Mouse (Mus musculus) E14TG2a.4 (cell line): Measurements from ENCODE around the gene Gpr137.
A peak's percentile ranks its signal among the peaks of the same experiment; 100 is the strongest.

Source experiments
- H3K27me3 ChIP-seq: 2 replicates; pipeline ENCODE4 v1.6.1; 2014; ENCODE audit warnings: low read length, control low read depth; ENCODE audit not compliant: insufficient read depth
- H3K36me3 ChIP-seq: 2 replicates; pipeline ENCODE4 v1.6.1; 2014; ENCODE audit warnings: low read length, control low read depth; ENCODE audit not compliant: insufficient read depth
- H3K4me1 ChIP-seq: replicated peaks from 2 replicates; pipeline ENCODE4 v1.6.1; 2014; ENCODE audit warnings: low read depth, low read length, control low read depth
- H3K4me3 ChIP-seq: replicated peaks from 2 replicates; pipeline ENCODE4 v1.5.1; 2014; ENCODE audit warnings: mild to moderate bottlenecking, low read length
- H3K9me3 ChIP-seq: 2 replicates; pipeline ENCODE4 v1.6.1; 2014; ENCODE audit warnings: low read length, control low read depth
- CTCF ChIP-seq: conservative IDR thresholded peaks from 2 replicates; pipeline ENCODE4 v1.5.1; 2014; ENCODE audit warnings: low read length
- NANOG ChIP-seq: IDR thresholded peaks from 2 replicates; pipeline ENCODE4 v1.6.1; 2014; ENCODE audit warnings: borderline replicate concordance, low read length, mixed read lengths
- POU5F1 ChIP-seq: IDR thresholded peaks from 2 replicates; pipeline ENCODE4 v1.6.1; 2014; ENCODE audit warnings: low read length, borderline replicate concordance

The Gpr137 gene

DNA sequence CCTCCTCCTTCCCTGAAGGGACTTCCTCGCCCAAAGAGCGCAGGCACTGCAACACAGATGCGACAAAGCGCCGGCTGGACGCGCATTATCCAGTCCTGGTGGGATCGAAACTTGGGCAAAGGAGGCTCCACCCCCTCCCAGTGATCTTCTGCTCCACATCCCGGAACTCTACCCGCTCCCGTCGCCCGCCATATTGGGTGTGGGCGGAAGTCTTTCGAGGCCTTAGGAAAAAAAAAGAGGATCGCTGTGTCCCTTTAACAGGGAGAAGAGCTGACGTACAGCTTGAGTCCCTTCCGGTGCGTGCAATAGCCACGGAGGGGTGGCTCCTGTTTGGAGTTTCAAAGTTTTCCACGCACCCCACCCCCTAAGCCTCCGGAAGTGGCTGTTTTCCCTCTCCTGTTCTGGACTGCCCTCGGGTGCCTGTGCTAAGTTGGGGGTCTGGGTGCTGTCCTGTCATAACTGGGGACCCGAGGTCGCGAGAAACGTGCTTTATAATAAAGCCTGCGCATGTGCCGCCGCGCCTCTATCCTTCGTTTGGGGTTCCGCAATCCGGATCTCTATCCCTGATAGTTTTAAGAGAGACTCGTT lies 9.2 kb upstream of the Gpr137 start:
- Histone ChIP-seq H3K4me3 (peak overlapping the region; percentile 88), H3K36me3 (peaks cover 49% of the 10 kb centered on the region), H3K9me3 (no peaks in the 10 kb centered on the region), H3K27me3 (no peaks in the 10 kb centered on the region), H3K4me1 (peaks cover 85% of the 10 kb centered on the region)
- no peak for TF ChIP-seq CTCF
- TF ChIP-seq POU5F1: no peak
- TF ChIP-seq NANOG: no peak

DNA sequence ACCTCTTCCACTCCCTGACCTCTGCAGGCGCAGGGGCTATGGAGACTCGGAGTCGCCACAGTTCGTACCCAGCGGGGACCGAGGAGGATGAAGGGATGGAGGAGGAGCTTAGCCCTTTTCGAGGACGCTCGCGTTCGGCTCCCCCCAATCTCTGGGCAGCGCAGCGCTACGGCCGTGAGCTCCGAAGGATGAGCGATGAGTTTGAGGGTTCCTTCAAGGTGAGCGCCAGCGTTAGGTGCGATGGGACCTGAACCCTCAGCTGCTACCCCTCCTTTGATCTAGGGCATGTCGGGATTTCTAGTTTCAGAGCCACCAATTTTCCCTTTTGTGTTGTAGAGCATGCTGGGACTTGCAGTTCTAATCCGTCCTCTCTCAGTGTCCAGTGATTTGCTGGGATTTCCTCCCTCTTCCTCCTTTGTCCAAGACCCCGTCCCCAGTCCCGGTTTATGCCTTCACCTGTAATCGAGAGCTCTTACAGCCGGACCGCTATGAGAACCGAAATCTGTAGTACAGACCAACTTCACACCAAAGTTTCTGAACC lies 8.4 kb upstream of the Gpr137 start:
- no peaks in the 10 kb centered on the region for H3K27me3 ChIP-seq
- TF ChIP-seq POU5F1: no peak
- no peak for TF ChIP-seq CTCF
- TF ChIP-seq NANOG: no peak

DNA sequence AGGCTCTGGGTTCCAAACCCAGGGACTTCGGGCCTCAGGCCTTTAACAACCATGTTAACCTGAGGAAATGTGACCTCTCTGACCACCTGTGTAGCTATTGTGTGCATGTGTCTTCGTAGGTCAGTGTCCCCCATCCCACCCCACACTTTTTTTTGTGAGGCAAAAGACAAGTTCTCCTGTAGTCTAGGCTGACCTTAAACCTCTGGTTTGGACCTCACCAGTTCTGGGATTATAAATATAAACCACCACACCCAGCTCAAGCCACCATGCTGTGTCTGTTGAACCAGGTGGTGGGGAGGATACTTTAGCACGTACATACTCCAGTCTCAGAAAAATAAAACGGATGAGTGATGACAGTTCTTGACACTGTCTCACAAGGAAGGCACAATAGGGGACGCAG lies 7.7 kb upstream of the Gpr137 start:
- Histone ChIP-seq H3K36me3 (peaks cover 48% of the 10 kb centered on the region), H3K4me3 (peak overlapping the region; percentile 88), H3K4me1 (peaks cover 83% of the 10 kb centered on the region), H3K9me3 (no peaks in the 10 kb centered on the region), H3K27me3 (no peaks in the 10 kb centered on the region)
- no peak for TF ChIP-seq POU5F1
- no peak for TF ChIP-seq NANOG
- no peak for TF ChIP-seq CTCF

More for the DNA sequence above, 8.4 kb upstream of the Gpr137 start:
- no peaks in the 10 kb centered on the region for H3K9me3 ChIP-seq
- peak overlapping the region; percentile 88 for H3K4me3 ChIP-seq
- peaks cover 48% of the 10 kb centered on the region for H3K36me3 ChIP-seq
- H3K4me1 ChIP-seq: peaks cover 84% of the 10 kb centered on the region

DNA sequence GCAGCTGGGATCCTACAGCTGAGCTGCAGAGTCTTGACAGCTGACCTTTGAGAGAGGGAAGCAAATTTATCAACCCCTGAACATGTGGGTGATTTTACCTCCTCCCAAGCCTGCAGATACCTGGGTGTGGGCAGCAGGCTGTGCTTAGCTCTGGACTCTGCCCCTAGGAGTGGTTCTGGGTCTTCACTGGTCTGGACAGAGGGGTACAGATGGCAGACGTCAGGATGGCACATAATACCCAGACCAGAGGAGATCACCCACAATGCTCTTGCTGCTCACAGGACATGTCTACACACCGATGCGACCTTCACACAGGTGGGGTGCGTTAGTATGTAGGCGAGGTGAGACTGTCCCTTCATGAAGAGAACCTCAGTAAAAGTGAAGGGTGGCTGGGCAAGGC lies 7.3 kb upstream of the Gpr137 start:
- H3K9me3 ChIP-seq: no peaks in the 10 kb centered on the region
- peak overlapping the region; percentile 88; the same call in 1 of the 2 replicates for H3K4me3 ChIP-seq
- peaks cover 45% of the 10 kb centered on the region for H3K36me3 ChIP-seq
- TF ChIP-seq CTCF (no peak), NANOG (no peak), POU5F1 (no peak)
- peaks cover 80% of the 10 kb centered on the region for H3K4me1 ChIP-seq
- H3K27me3 ChIP-seq: no peaks in the 10 kb centered on the region

DNA sequence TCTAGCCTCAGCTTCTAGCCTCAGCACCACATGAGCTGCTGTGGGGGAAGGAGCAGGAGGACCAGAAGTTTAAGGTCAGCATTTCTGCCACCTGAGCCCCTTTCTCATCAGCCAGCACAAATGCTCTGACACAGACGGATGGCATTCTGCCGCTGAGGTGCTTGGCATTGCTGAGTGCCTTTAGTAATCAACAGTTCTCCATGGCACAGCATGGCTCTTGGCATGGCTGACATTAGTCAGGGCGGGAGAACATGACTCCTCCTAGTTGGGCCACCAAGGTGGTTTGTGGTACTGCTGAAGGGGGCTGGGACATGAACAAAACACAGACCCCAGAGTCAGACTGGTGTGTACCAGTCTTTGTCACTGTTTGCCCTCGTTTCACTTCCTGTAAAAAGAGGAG lies 5.9 kb upstream of the Gpr137 start:
- TF ChIP-seq NANOG (no peak), CTCF (no peak), POU5F1 (no peak)
- no peak overlapping the region for H3K4me3 ChIP-seq
- no peaks in the 10 kb centered on the region for H3K27me3 ChIP-seq
- peaks cover 36% of the 10 kb centered on the region for H3K36me3 ChIP-seq
- H3K4me1 ChIP-seq: peaks cover 74% of the 10 kb centered on the region
- no peaks in the 10 kb centered on the region for H3K9me3 ChIP-seq

DNA sequence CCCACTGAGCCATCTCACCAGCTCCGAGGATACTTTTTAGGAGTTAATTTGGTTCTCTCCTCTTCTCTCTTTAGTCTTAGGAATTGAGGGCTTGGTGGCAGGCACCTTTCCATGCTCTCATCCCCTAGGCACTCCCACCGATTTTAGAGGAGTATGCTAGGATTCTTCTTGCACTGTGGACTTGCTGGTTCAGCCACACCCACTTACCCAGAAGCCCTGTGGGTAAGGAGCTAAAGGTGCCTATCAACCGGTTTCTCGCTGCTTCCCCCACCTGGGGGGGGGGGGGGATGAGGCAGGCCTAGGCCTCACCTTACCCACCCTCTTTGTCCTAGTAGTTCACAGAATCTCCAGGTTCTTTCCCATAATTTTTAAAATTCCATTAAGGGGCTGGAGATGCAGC lies 5.5 kb upstream of the Gpr137 start:
- H3K36me3 ChIP-seq: peaks cover 32% of the 10 kb centered on the region
- H3K4me1 ChIP-seq: peaks cover 74% of the 10 kb centered on the region
- no peak for TF ChIP-seq NANOG
- TF ChIP-seq POU5F1: no peak
- no peak for TF ChIP-seq CTCF
- H3K4me3 ChIP-seq: no peak overlapping the region
- H3K9me3 ChIP-seq: no peaks in the 10 kb centered on the region
- no peaks in the 10 kb centered on the region for H3K27me3 ChIP-seq

DNA sequence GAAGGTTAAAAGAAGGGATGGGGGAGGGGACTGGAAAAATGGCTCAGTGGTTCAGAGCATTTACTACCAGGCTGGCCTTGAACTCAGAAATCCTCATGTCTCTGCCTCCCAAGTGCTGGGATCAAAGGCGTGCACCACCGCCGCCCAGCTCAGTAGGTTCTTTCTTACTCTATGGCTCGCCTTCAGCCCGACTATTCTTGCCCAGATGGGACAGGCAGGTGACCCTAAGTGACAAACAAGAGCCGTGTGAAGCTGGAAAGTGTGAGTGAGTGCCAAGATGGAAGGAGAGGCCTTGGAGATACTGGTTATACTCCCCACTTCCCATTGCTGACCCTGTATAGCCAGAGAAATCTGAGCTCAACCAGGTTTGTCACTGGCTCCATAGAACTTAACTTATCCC lies 1.4 kb upstream of the Gpr137 start:
- H3K9me3 ChIP-seq: no peaks in the 10 kb centered on the region
- no peak overlapping the region for H3K4me3 ChIP-seq
- H3K4me1 ChIP-seq: peaks cover 66% of the 10 kb centered on the region
- TF ChIP-seq CTCF (no peak), NANOG (no peak), POU5F1 (no peak)
- H3K36me3 ChIP-seq: peaks cover 18% of the 10 kb centered on the region
- H3K27me3 ChIP-seq: no peaks in the 10 kb centered on the region

DNA sequence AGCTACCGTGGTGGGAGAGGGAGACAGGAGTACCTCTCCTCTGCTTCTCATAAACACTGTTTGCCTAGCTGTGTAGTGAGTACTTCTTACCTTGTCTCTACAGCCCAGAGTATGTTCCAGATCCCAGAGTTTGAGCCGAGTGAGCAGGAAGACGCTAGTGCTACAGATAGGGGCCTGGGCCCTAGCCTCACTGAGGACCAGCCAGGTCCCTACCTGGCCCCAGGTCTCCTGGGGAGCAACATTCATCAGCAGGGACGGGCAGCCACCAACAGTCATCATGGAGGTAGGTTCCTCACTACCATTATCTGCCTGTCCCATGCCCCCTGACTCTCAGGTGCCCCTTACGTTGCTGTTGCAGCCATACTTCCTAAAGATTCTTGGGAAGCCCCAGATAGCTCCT lies 484 bp upstream of the Gpr137 start:
- H3K4me3 ChIP-seq: peak overlapping the region; percentile 95
- H3K9me3 ChIP-seq: no peaks in the 10 kb centered on the region
- H3K4me1 ChIP-seq: peaks cover 57% of the 10 kb centered on the region
- TF ChIP-seq CTCF: no peak
- no peak for TF ChIP-seq POU5F1
- no peak for TF ChIP-seq NANOG
- H3K36me3 ChIP-seq: peaks cover 18% of the 10 kb centered on the region
- 0 out of 2 replicates have a peak, but pooled peaks cover 3% of the 10 kb centered on the region for H3K27me3 ChIP-seq
